Mouse (Mus musculus): ENCODE results near the gene Dpf2. TPM values are rescaled to one million over a fixed set of nuclear protein-coding genes. Genes with fewer than 3 reads are reported as not detected.

The Dpf2 gene
- polyA plus RNA-seq, 1 experiment from 2014 or later: 47.0 TPM

DNA sequence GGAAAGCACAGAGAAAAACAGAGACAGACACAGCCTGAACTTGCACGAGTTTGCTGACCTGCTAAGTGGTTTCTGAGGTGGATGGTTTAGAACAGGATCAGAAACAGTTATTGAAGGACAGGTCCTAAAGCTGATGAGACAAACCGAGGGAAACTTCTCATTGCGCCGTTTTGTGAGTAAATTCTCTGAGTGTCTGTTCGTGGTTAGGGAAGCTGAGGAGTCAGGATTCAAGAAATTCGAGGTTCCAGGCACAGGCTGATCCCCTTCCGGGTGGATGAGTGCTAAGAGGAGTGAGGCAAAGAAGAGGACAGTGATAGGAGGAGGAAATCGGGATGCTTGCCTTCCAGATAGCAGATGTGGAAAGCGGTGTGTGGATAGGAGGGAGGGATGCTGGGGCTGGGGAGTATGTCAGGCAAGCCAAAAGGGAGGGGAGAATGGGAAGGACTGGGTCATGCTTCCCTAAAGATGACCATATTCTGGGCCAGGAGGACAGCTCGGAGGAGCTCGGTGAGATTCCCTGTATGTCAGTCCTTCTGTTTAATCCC lies 12.6 kb upstream of the Dpf2 start:
- no peak for TF ChIP-seq CTCF (IDR thresholded peaks at IDR 0.05; ENCODE audit: low read depth)
- Histone ChIP-seq H3K4me2 (replicated peaks; ENCODE audit: low read depth) (peak overlapping the region; percentile 92), H3K27ac (replicated peaks) (peak overlapping the region; percentile 70), H3K27me3 (ENCODE audit: control insufficient read depth, insufficient read depth, low read length) (no peaks in the 10 kb centered on the region), H3K36me3 (ENCODE audit: control insufficient read depth, insufficient read depth, low read length) (no peaks in the 10 kb centered on the region), H3K4me3 (ENCODE audit: low read depth, low read length) (peak overlapping the region; percentile 71; the same call in 1 of the 2 replicates), H3K9ac (ENCODE audit: low read length) (no peak overlapping the region; the same call in 1 of the 2 replicates), H3K9me3 (ENCODE audit: control insufficient read depth, low read length) (no peaks in the 10 kb centered on the region), H3K4me1 (replicated peaks; ENCODE audit: control insufficient read depth, insufficient read depth) (peaks cover 9% of the 10 kb centered on the region)
- DNase-seq (ENCODE audit: low spot score) (no peak), ATAC-seq (ENCODE audit: low FRiP score, low TSS enrichment) (no peak)
- WGBS: 29% methylated on average over 11 of the region's 11 CpGs

DNA sequence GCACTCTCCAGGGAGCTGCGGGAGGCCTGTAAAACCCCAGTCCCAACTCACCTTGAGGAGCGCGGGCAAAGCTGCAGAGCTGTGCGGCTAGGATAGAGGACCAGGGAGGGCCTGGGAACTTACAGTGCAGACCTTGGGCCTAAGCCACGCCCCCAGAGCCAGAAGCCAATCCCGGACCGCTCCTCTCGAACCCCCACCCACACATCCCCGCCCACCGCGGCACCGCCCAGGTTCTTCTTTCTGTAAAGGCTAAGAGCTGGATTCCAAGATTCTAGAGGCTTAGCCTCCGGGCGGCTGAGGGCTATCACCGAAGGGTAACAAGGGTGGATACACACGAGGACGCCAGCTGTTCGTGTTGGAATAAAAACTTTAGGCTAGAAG lies 11.9 kb upstream of the Dpf2 start, which contains the start of gene Cdc42ep2:
Gene Cdc42ep2, minus strand, starts transcription at position 104 of the 381 bp plus-strand sequence.
- H3K27me3 ChIP-seq (ENCODE audit: control insufficient read depth, insufficient read depth, low read length): no peaks in the 10 kb centered on the region
- TF ChIP-seq EP300 (optimal IDR thresholded peaks at IDR 0.05): no peak
- no peak for TF ChIP-seq CTCF (IDR thresholded peaks at IDR 0.05; ENCODE audit: low read depth)
- H3K9me3 ChIP-seq (ENCODE audit: control insufficient read depth, low read length): no peaks in the 10 kb centered on the region
- DNase-seq (ENCODE audit: low spot score) (peak; percentile 97), ATAC-seq (ENCODE audit: low FRiP score, low TSS enrichment) (peak; percentile 94)
- H3K9ac ChIP-seq (ENCODE audit: low read length): peak within 1 kb of the TSS; percentile 67
- WGBS: 0% methylated on average over 18 of the region's 18 CpGs
- H3K36me3 ChIP-seq (ENCODE audit: control insufficient read depth, insufficient read depth, low read length): no peaks in the 10 kb centered on the region
- H3K4me1 ChIP-seq (replicated peaks; ENCODE audit: control insufficient read depth, insufficient read depth): peaks cover 5% of the 10 kb centered on the region
- H3K4me3 ChIP-seq (ENCODE audit: low read depth, low read length): peak within 1 kb of the TSS; percentile 71
- H3K4me2 ChIP-seq (replicated peaks; ENCODE audit: low read depth): peak within 1 kb of the TSS; percentile 92
- H3K27ac ChIP-seq (replicated peaks): peak within 1 kb of the TSS; percentile 92

DNA sequence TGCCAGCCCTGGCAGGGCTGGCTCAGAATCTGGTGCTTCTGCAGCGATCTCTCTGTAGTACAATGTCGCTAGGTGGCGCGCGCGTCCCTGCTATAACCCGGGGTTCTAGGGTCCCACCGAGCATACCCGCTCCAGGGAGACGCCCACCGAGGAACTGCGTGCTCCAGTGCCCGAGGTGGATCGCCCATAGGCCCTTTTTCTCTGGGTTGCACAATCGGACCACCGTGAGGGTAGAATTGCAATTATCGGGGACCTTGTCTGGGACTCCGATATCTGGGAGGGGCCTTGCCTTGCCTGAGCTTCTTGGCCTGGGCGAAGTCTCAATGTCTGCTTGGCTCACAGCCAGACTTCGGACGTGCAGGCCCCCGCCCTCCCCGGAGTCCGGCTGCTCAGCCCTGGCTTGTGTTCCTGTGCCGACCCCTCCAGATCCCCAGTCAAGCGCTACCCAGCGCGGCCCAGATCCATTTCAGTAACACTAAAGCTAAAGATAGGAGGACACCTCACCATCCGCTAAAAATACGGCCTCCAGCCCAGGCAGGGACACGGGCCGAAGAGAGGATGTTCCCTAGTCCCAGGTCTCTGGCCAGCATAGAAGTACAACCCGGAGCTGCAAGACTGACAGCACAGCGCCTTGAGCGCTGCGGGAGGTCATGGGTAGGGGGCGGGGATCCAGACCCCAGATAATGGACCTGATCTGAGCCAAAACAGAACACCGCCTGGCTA lies 11.3 kb upstream of the Dpf2 start:
- WGBS: under 1% methylated on average over 38 of the region's 38 CpGs
- peak overlapping the region; percentile 92 for H3K27ac ChIP-seq (replicated peaks)
- peaks cover 5% of the 10 kb centered on the region; the same call in 1 of the 2 replicates for H3K4me1 ChIP-seq (replicated peaks; ENCODE audit: control insufficient read depth, insufficient read depth)
- H3K36me3 ChIP-seq (ENCODE audit: control insufficient read depth, insufficient read depth, low read length): no peaks in the 10 kb centered on the region
- DNase-seq (ENCODE audit: low spot score) (peak; percentile 91), ATAC-seq (ENCODE audit: low FRiP score, low TSS enrichment) (peak; percentile 73)
- TF ChIP-seq CTCF (IDR thresholded peaks at IDR 0.05; ENCODE audit: low read depth) (peak; percentile 89), EP300 (optimal IDR thresholded peaks at IDR 0.05) (no peak)
- H3K4me3 ChIP-seq (ENCODE audit: low read depth, low read length): peak overlapping the region; percentile 71
- peak overlapping the region; percentile 92 for H3K4me2 ChIP-seq (replicated peaks; ENCODE audit: low read depth)
- H3K27me3 ChIP-seq (ENCODE audit: control insufficient read depth, insufficient read depth, low read length): no peaks in the 10 kb centered on the region
- peak overlapping the region; percentile 67 for H3K9ac ChIP-seq (ENCODE audit: low read length)
- H3K9me3 ChIP-seq (ENCODE audit: control insufficient read depth, low read length): no peaks in the 10 kb centered on the region

DNA sequence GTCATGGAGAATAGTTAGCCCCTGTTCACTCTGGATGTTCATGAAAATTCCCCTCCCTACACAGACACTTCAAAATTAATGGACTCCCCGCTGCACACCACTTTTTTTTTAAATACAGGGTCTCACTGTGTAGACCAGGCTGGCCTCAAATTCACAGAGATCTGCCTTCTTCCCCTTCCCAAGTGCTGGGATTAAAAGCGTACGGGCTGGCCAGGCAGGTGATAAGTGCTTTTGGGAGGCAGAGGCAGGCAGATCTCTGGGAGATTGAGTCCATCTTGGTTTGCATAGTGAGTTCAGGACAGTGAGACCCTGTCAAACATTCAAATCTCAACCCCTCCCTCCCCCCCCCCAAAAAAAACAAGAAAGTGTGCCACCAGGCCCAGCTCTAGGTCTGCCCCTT lies 10.2 kb upstream of the Dpf2 start:
- WGBS: 90% methylated on average over 3 of the region's 3 CpGs
- Histone ChIP-seq H3K9me3 (ENCODE audit: control insufficient read depth, low read length) (no peaks in the 10 kb centered on the region), H3K36me3 (ENCODE audit: control insufficient read depth, insufficient read depth, low read length) (peaks cover 2% of the 10 kb centered on the region; the same call in 1 of the 2 replicates), H3K4me2 (replicated peaks; ENCODE audit: low read depth) (peak overlapping the region; percentile 36), H3K4me3 (ENCODE audit: low read depth, low read length) (no peak overlapping the region), H3K27ac (replicated peaks) (0 out of 2 replicates have a peak overlapping the region, but pooled peaks have one; percentile 49), H3K9ac (ENCODE audit: low read length) (no peak overlapping the region), H3K4me1 (replicated peaks; ENCODE audit: control insufficient read depth, insufficient read depth) (peaks cover 3% of the 10 kb centered on the region; the same call in 1 of the 2 replicates), H3K27me3 (ENCODE audit: control insufficient read depth, insufficient read depth, low read length) (no peaks in the 10 kb centered on the region)
- no peak for ATAC-seq (ENCODE audit: low FRiP score, low TSS enrichment)
- no peak for TF ChIP-seq CTCF (IDR thresholded peaks at IDR 0.05; ENCODE audit: low read depth)
- TF ChIP-seq EP300 (optimal IDR thresholded peaks at IDR 0.05): no peak
- DNase-seq (ENCODE audit: low spot score): no peak

DNA sequence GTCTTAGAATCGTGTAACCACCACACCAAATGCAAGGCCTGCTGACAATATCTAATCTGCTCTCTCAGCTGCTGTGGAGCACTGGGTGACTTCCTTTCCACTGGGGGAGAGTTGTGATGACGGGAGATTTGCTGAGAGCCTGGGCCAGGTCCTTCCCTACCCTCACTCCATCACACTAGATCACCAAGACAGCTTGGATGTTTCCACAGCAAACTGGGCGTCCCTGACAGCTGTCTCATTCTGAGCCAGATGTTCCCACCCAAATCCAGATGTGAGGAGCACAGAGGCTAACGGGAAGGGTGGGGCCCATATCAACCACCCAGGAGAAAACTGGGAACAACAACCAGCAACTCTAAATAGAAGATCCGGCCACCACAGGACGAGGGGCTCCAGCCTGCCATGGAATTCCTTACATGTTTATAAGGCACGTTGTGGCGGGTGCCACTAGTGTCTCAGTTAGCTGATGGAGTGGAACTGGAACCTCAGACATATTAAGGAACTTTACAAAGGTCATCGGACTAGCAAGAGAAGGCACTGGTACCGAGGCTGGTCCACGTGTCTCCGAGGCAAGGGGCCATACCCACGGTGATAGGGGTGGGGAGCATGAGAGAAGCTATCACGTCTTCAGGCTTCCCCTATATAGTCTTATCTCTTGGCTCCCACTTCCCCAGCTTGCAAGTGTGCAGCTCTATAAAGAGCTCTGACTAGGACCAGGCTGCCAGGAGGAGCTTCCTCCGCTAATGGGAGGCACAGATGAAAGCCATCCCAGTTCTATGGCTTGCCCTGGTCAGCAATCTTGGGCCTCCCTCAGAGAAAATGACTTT lies 9.5 kb upstream of the Dpf2 start:
- Histone ChIP-seq H3K9ac (ENCODE audit: low read length) (peak overlapping the region; percentile 50; the same call in 1 of the 2 replicates), H3K27me3 (ENCODE audit: control insufficient read depth, insufficient read depth, low read length) (no peaks in the 10 kb centered on the region), H3K36me3 (ENCODE audit: control insufficient read depth, insufficient read depth, low read length) (peaks cover 7% of the 10 kb centered on the region), H3K9me3 (ENCODE audit: control insufficient read depth, low read length) (no peaks in the 10 kb centered on the region), H3K4me3 (ENCODE audit: low read depth, low read length) (no peak overlapping the region; the same call in 1 of the 2 replicates), H3K4me2 (replicated peaks; ENCODE audit: low read depth) (peak overlapping the region; percentile 36), H3K4me1 (replicated peaks; ENCODE audit: control insufficient read depth, insufficient read depth) (peaks cover 3% of the 10 kb centered on the region; the same call in 1 of the 2 replicates), H3K27ac (replicated peaks) (peak overlapping the region; percentile 49; the same call in 1 of the 2 replicates)
- ATAC-seq (ENCODE audit: low FRiP score, low TSS enrichment) (no peak), DNase-seq (ENCODE audit: low spot score) (no peak)
- TF ChIP-seq EP300 (optimal IDR thresholded peaks at IDR 0.05) (no peak), CTCF (IDR thresholded peaks at IDR 0.05; ENCODE audit: low read depth) (no peak)
- WGBS: 58% methylated on average over 15 of the region's 15 CpGs

All from stomach, postnatal 0 days (tissue).